Mouse (Mus musculus) kidney, embryonic 14.5 days (tissue): ENCODE measurements around the gene Gucy1b1. TPM values are rescaled to one million over a fixed set of nuclear protein-coding genes. Genes with fewer than 3 reads are reported as not detected.

Experiments used
- ATAC-seq: fragments of 200-750 bp; cut with Nextera tagmentation; 2 replicates; pipeline ENCODE4 v1.8.0; 2017; ENCODE audit warnings: moderate number of reproducible peaks, mild to moderate bottlenecking, moderate TSS enrichment, moderate library complexity; ENCODE audit not compliant: low FRiP score, low TSS enrichment
- H3K27ac ChIP-seq: fragments of 300-500 bp; sonication (generic); 2 replicates; pipeline ENCODE4 v1.5.1; 2014; ENCODE audit warnings: low read depth, mild to moderate bottlenecking, low read length, moderate library complexity, mixed read lengths
- H3K27me3 ChIP-seq: fragments of 300-500 bp; sonication (generic); 2 replicates; pipeline ENCODE4 v1.6.1; 2014; ENCODE audit warnings: mild to moderate bottlenecking, low read length; ENCODE audit not compliant: control insufficient read depth, insufficient read depth
- H3K36me3 ChIP-seq: fragments of 300-500 bp; sonication (generic); 2 replicates; pipeline ENCODE4 v1.6.1; 2014; ENCODE audit warnings: low read length, mixed read lengths; ENCODE audit not compliant: control insufficient read depth, insufficient read depth
- H3K4me1 ChIP-seq: fragments of 300-500 bp; sonication (generic); 2 replicates; pipeline ENCODE4 v1.6.1; 2014; ENCODE audit warnings: low read length, mixed read lengths; ENCODE audit not compliant: control insufficient read depth, insufficient read depth
- H3K4me2 ChIP-seq: fragments of 300-500 bp; sonication (generic); replicated peaks from 2 replicates; pipeline ENCODE4 v1.6.1; 2014; ENCODE audit warnings: low read depth, mild to moderate bottlenecking, low read length
- H3K4me3 ChIP-seq: fragments of 300-500 bp; sonication (generic); 2 replicates; pipeline ENCODE4 v1.5.1; 2014; ENCODE audit warnings: mild to moderate bottlenecking, low read length
- H3K9ac ChIP-seq: fragments of 300-500 bp; sonication (generic); 2 replicates; pipeline ENCODE4 v1.6.1; 2014; ENCODE audit warnings: low read depth, mild to moderate bottlenecking, low read length, moderate library complexity
- H3K9me3 ChIP-seq: fragments of 300-500 bp; sonication (generic); 2 replicates; pipeline ENCODE4 v1.6.1; 2016; ENCODE audit warnings: low read length; ENCODE audit not compliant: control insufficient read depth
- WGBS: fragments of 180-500 bp; shearing (Covaris S2); extraction: QIAGEN DNeasy Blood & Tissue Kit; methylation state at CpG from one replicate; pipeline ENCODE4 v1.1.7; 2014; 5-methylcytosine and 5-hydroxymethylcytosine counted together
- polyA plus RNA-seq: library from polyadenylated mRNA; unstranded; fragments of >200 nt; fragmentation: Nextera tagmentation; extraction: Ambion mirVana; gene quantifications from 2 replicates; pipeline ENCODE4 v1.2.1, GENCODE M21; 2014

Gucy1b1 gene
- polyA plus RNA-seq, 1 experiment from 2014 or later: 35.4 TPM

DNA sequence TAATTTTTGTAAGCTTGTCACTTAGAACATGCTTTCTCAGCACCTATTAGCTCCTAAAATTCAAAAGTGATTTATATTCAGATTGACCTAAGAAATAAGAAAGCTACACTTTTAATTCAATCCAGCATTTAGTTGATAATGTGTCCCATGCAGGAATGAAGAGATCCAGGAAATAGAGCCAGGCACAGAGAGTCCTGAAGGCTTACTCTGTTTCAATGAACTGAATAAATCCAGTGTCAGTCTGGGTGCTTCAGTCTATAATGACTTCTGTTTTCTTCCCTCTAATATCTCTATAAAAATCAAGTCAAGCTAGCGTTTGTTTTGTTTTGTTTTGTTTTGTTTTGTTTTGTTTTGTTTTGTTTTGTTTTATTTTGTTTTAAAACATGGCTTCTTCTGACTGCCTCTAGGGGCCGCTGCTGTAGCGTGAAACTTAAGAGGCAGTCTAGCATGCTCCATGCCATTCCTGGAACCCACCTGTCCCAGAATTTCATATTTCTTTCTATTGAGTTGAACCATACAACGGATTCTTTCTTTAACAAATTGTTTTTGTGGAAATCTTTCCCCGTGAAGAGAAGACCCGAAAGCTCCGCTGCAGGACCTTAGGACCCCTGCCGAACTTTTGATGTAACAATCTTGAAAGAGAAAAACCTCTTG lies 27.3 kb downstream of the Gucy1b1 start:
- Histone ChIP-seq H3K9me3 (no peaks in the 10 kb centered on the region), H3K36me3 (no peaks in the 10 kb centered on the region; the same call in 1 of the 2 replicates), H3K4me3 (no peak overlapping the region), H3K27ac (no peak overlapping the region), H3K4me1 (no peaks in the 10 kb centered on the region), H3K27me3 (no peaks in the 10 kb centered on the region), H3K9ac (no peak overlapping the region), H3K4me2 (no peak overlapping the region)
- 33% methylated on average over 8 of the region's 8 CpGs for WGBS
- 0 out of 2 replicates have a peak, but pooled peaks have one; percentile 68 for ATAC-seq

GRCm38 (mm10) chr3:82046087-82046486 lies 28.4 kb downstream of the Gucy1b1 start:
- Histone ChIP-seq H3K9ac (no peak overlapping the region), H3K27me3 (no peaks in the 10 kb centered on the region), H3K4me1 (no peaks in the 10 kb centered on the region), H3K36me3 (no peaks in the 10 kb centered on the region; the same call in 1 of the 2 replicates), H3K4me2 (no peak overlapping the region), H3K27ac (no peak overlapping the region), H3K9me3 (no peaks in the 10 kb centered on the region), H3K4me3 (no peak overlapping the region)
- ATAC-seq: no peak
- 87% methylated on average over 8 of the region's 8 CpGs for WGBS

- H3K4me3 ChIP-seq: no peak overlapping the region
- no peak for ATAC-seq
- no peak overlapping the region for H3K9ac ChIP-seq
- 75% methylated on average over 5 of the region's 5 CpGs for WGBS
- H3K4me1 ChIP-seq: no peaks in the 10 kb centered on the region
- H3K36me3 ChIP-seq: peaks cover 2% of the 10 kb centered on the region; the same call in 1 of the 2 replicates
- no peak overlapping the region for H3K27ac ChIP-seq
- no peaks in the 10 kb centered on the region for H3K27me3 ChIP-seq
- H3K9me3 ChIP-seq: no peaks in the 10 kb centered on the region
- H3K4me2 ChIP-seq: no peak overlapping the region
Observed at GRCm38 (mm10) chr3:82044902-82045301, 29.6 kb downstream of the Gucy1b1 start.

DNA sequence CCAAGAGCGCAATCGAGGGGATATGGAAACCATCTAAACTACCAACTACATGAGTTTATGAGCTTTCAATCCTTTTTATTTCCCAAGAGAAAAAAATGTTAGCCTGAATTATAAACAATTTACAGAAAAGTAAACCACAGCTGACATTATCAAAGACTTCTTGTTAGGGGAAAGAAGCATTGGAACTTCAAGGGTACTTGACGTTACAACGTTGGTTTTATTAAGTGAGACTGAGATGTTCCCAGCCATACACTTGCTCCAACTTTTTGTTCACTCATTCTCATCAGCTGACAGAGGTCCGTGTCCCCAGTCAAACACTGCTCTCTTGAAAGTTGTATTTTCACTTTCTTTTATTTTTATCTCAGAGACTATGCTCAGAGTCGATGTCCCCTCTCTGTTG lies 30.8 kb downstream of the Gucy1b1 start:
- ATAC-seq: no peak
- Histone ChIP-seq H3K27ac (no peak overlapping the region), H3K9me3 (no peaks in the 10 kb centered on the region), H3K4me3 (no peak overlapping the region), H3K9ac (no peak overlapping the region), H3K27me3 (no peaks in the 10 kb centered on the region), H3K4me2 (no peak overlapping the region), H3K4me1 (no peaks in the 10 kb centered on the region), H3K36me3 (peaks cover 8% of the 10 kb centered on the region; the same call in 1 of the 2 replicates)
- WGBS: 90% methylated on average over 6 of the region's 6 CpGs

- Histone ChIP-seq H3K4me1 (no peaks in the 10 kb centered on the region), H3K27ac (no peak overlapping the region), H3K9me3 (no peaks in the 10 kb centered on the region), H3K9ac (no peak overlapping the region), H3K4me3 (no peak overlapping the region), H3K4me2 (no peak overlapping the region), H3K27me3 (no peaks in the 10 kb centered on the region), H3K36me3 (peaks cover 16% of the 10 kb centered on the region; the same call in 1 of the 2 replicates)
- no peak for ATAC-seq
- WGBS: 92% methylated on average over 2 of the region's 2 CpGs
Observed at GRCm38 (mm10) chr3:82036262-82037044, 38.0 kb downstream of the Gucy1b1 start.

DNA sequence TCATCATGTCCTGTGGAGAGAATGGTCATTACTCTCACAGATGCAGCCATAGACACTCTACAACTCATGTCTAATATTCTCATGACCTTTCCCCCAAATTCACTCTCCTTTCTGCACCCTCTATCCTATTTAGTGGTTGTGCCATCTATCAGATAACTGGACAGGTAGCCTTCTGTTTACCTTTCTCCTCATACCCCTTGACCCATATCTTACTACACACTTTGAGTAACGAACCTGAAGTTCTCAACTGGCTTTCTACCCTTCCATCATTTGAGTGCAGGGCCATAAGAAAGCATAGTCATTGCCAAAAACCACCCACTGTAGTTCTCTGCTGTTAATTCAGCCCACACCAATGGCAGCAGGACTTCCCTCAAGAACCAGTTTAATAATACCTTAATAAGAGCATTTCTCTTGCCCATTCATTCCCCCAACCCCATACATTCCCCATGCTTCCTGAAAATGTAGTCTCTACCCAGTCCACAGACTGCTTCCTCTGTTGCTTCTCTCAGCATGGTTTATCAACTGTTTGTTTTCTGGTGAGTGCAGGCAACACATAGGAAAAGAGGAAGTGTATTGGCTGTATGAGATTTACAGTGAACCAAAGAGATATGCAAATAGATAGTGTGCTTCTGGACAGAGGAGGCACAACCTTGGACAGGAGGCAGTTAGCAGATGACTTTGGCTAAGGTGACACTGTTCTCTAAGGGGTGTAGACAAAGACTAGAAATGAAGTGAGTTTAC lies 44.3 kb downstream of the Gucy1b1 start:
- no peak overlapping the region for H3K9ac ChIP-seq
- peaks cover 7% of the 10 kb centered on the region; the same call in 1 of the 2 replicates for H3K36me3 ChIP-seq
- H3K4me2 ChIP-seq: no peak overlapping the region
- no peaks in the 10 kb centered on the region for H3K27me3 ChIP-seq
- H3K4me1 ChIP-seq: no peaks in the 10 kb centered on the region
- 73% methylated on average over 1 of the region's 1 CpGs for WGBS
- no peak overlapping the region for H3K4me3 ChIP-seq
- no peak for ATAC-seq
- no peaks in the 10 kb centered on the region for H3K9me3 ChIP-seq
- no peak overlapping the region for H3K27ac ChIP-seq

DNA sequence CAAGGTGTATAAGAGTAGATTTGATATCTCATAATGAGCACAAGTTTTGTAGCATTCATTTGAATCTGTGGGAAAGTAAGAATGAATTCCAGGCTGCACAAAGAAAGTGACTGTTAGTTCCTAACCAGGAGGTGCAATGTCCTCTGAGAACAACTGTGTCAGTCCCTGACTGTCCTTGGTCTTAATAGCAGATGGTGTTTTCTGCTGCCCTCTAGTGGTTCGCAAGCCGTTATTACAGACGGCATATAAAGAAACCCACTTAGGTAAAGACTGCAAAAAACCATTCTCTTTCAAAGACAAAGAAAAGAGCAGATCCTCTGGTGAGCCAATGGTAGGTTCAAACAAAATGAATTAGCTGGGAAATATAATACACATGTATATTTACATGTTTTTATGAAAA lies 45.3 kb downstream of the Gucy1b1 start:
- Histone ChIP-seq H3K9ac (no peak overlapping the region), H3K27ac (no peak overlapping the region), H3K27me3 (no peaks in the 10 kb centered on the region), H3K36me3 (peaks cover 4% of the 10 kb centered on the region; the same call in 1 of the 2 replicates), H3K4me2 (no peak overlapping the region), H3K4me3 (no peak overlapping the region), H3K9me3 (no peaks in the 10 kb centered on the region), H3K4me1 (no peaks in the 10 kb centered on the region)
- 0 out of 2 replicates have a peak, but pooled peaks have one; percentile 66 for ATAC-seq
- WGBS: 0% methylated on average over 3 of the region's 3 CpGs

- Histone ChIP-seq H3K9ac (no peak overlapping the region), H3K4me3 (no peak overlapping the region), H3K4me1 (no peaks in the 10 kb centered on the region), H3K27ac (no peak overlapping the region), H3K36me3 (no peaks in the 10 kb centered on the region; the same call in 1 of the 2 replicates), H3K27me3 (no peaks in the 10 kb centered on the region), H3K4me2 (no peak overlapping the region), H3K9me3 (no peaks in the 10 kb centered on the region)
- WGBS: 72% methylated on average over 1 of the region's 1 CpGs
- ATAC-seq: no peak
Observed at GRCm38 (mm10) chr3:82027286-82027685, 47.2 kb downstream of the Gucy1b1 start.
